Comparison of ENCODE assay signal across 9 mouse cellular contexts in genomic region chr5:131083072-131083657, GRCm38 (mm10).
A peak's percentile ranks its signal among the peaks of the same experiment; 100 is the strongest.
DNase-seq lines count a peak whose midpoint lies in the region; ATAC-seq and TF ChIP-seq lines count a peak whose summit lies in the region.
"Had no signal": no experiment of that assay in that cellular context is flagged by ENCODE, and none has a peak within 500 bp of the region (broad histone marks: within the 10 kb centered on the region; RNA-seq: fewer than 3 reads in every experiment).

No protein-coding gene starts in this region.

- no peaks in the 10 kb centered on the region for H3K36me3 ChIP-seq in forebrain, postnatal 0 days (ENCODE audit: insufficient read depth)
- no peaks in the 10 kb centered on the region for H3K36me3 ChIP-seq in midbrain, embryonic 15.5 days (replicated peaks)
- no peaks in the 10 kb centered on the region for H3K36me3 ChIP-seq in heart, embryonic 11.5 days (ENCODE audit: control insufficient read depth, insufficient read depth, low read length)

- 25% methylated on average over 14 of the region's 14 CpGs for WGBS in forebrain, postnatal 0 days
- WGBS in midbrain, embryonic 15.5 days = 26% methylated on average over 14 of the region's 14 CpGs
- 57% methylated on average over 14 of the region's 14 CpGs for WGBS in heart, embryonic 11.5 days (ENCODE audit: insufficient replicate concordance)

- no peaks in the 10 kb centered on the region for H3K27me3 ChIP-seq in forebrain, postnatal 0 days (ENCODE audit: insufficient read depth, low read length)
- no peaks in the 10 kb centered on the region for H3K27me3 ChIP-seq in midbrain, embryonic 15.5 days (replicated peaks)
- no peaks in the 10 kb centered on the region for H3K27me3 ChIP-seq in heart, embryonic 11.5 days (ENCODE audit: control insufficient read depth, insufficient read depth, low read length)

- ATAC-seq in forebrain, postnatal 0 days = peak; percentile 66
- 0 out of 2 replicates have a peak, but pooled peaks have one; percentile 9 for ATAC-seq in midbrain, embryonic 15.5 days (replicated peaks)
- no peak for ATAC-seq in heart, embryonic 11.5 days (replicated peaks; ENCODE audit: insufficient number of reproducible peaks, low FRiP score, low TSS enrichment)

- peak overlapping the region; percentile 24; the same call in 1 of the 2 replicates for H3K27ac ChIP-seq in forebrain, postnatal 0 days (ENCODE audit: low read depth, low read length)
- H3K27ac ChIP-seq in midbrain, embryonic 15.5 days = peak overlapping the region; percentile 76
- H3K27ac ChIP-seq in heart, embryonic 11.5 days (ENCODE audit: low read depth, low read length) = no peak overlapping the region

- peak overlapping the region; percentile 11 for H3K4me2 ChIP-seq in forebrain, postnatal 0 days (ENCODE audit: low read depth)
- peak overlapping the region; percentile 22; the same call in 1 of the 2 replicates for H3K4me2 ChIP-seq in midbrain, embryonic 15.5 days
- no peak overlapping the region for H3K4me2 ChIP-seq in heart, embryonic 11.5 days

- no peaks in the 10 kb centered on the region for H3K9me3 ChIP-seq in forebrain, postnatal 0 days (ENCODE audit: low read length)
- no peaks in the 10 kb centered on the region for H3K9me3 ChIP-seq in midbrain, embryonic 15.5 days
- 0 out of 2 replicates have a peak, but pooled peaks cover 3% of the 10 kb centered on the region for H3K9me3 ChIP-seq in heart, embryonic 11.5 days (replicated peaks; ENCODE audit: control insufficient read depth, low read length)

- no peak overlapping the region for H3K4me3 ChIP-seq in forebrain, postnatal 0 days (ENCODE audit: low read depth, low read length)
- H3K4me3 ChIP-seq in midbrain, embryonic 15.5 days = no peak overlapping the region
- no peak overlapping the region for H3K4me3 ChIP-seq in heart, embryonic 11.5 days (ENCODE audit: low read depth, low read length)

- intact Hi-C loops in gastrocnemius, postnatal 14 days (cut with DNase I; ENCODE audit: low total_unique reads) = no loop called here

- peak; percentile 23 for DNase-seq in gastrocnemius, postnatal 25 days
- DNase-seq in gastrocnemius, postnatal 14 days = no peak
- DNase-seq in cerebellum, adult 11-12 months = peak; percentile 89
- DNase-seq in forebrain, postnatal 0 days = peak; percentile 44
- DNase-seq in thymus, postnatal 0 days (ENCODE audit: low spot score) = no peak
- DNase-seq in MN1 (ENCODE audit: low spot score) = no peak
- DNase-seq: kidney, postnatal 14 days had no signal

- H3K4me1 ChIP-seq in forebrain, postnatal 0 days (ENCODE audit: insufficient read depth) = no peaks in the 10 kb centered on the region
- H3K4me1 ChIP-seq in midbrain, embryonic 15.5 days = peaks cover 15% of the 10 kb centered on the region
- no peaks in the 10 kb centered on the region for H3K4me1 ChIP-seq in heart, embryonic 11.5 days (ENCODE audit: control insufficient read depth, insufficient read depth, low read length)

- no peak overlapping the region for H3K9ac ChIP-seq in forebrain, postnatal 0 days
- no peak overlapping the region for H3K9ac ChIP-seq in midbrain, embryonic 15.5 days
- no peak overlapping the region for H3K9ac ChIP-seq in heart, embryonic 11.5 days (ENCODE audit: low read depth, low read length)

- TF ChIP-seq CTCF in forebrain, postnatal 0 days (IDR thresholded peaks at IDR 0.05; ENCODE audit: low read depth) = no peak

Comparison
In these comparisons a context has a peak if more than half of its experiments do, and no peak if none do; other contexts are left out.
1. DNase-seq: peak in gastrocnemius, postnatal 25 days (single experiment), cerebellum, adult 11-12 months (single experiment) and forebrain, postnatal 0 days (single experiment); none in gastrocnemius, postnatal 14 days (single experiment), thymus, postnatal 0 days (single experiment) and MN1 (single experiment).